Mouse (Mus musculus): Measurements from ENCODE around the gene Soga1. TPM values are rescaled to one million over a fixed set of nuclear protein-coding genes. Genes with fewer than 3 reads are reported as not detected.

Gene Soga1
- 9.8 and 11.5 TPM in 2 replicates for polyA plus RNA-seq (2011; ENCODE audit: insufficient read depth, insufficient read length, low read depth, missing spikeins)

GRCm38 (mm10) chr2:157078793-157079700 is at the start of gene Soga1:
Gene Soga1, minus strand, starts transcription at chr2:157079254.
- H3K4me1 ChIP-seq (ENCODE audit: control insufficient read depth, insufficient read depth, low read length) = no peaks in the 10 kb centered on the region
- TF ChIP-seq CTCF (IDR thresholded peaks at IDR 0.05; ENCODE audit: low read depth, low read length) (peak; percentile 26), POLR2A (IDR thresholded peaks at IDR 0.05; ENCODE audit: insufficient read depth, low read length) (no peak)
- H3K27ac ChIP-seq (ENCODE audit: insufficient read depth, low read length) = no peak within 1 kb of the TSS

DNA sequence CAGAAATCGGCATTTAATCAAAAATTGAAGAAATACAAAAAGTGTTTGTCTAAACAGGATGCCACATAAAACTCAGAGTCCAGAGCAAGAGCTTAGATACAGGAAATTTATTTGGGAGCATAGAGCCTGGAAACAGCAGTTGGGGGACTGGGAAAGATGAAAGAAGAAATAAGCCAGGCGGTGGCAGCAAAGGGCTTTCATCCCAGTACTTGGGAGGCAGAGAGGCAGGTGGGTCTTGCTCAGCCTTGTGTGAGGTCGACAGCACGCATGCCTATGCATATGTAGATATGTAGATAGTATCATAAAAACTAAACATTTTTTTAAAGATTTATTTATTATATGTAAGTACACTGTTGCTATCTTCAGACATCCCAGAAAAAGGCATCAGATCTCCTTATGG is 49.0 kb upstream of the Soga1 start:
- Histone ChIP-seq H3K27ac (ENCODE audit: insufficient read depth, low read length) (no peak overlapping the region), H3K9me3 (replicated peaks; ENCODE audit: control insufficient read depth, insufficient read depth, low read length, poor library complexity, severe bottlenecking) (no peaks in the 10 kb centered on the region), H3K27me3 (ENCODE audit: control insufficient read depth, insufficient read depth, low read length, poor library complexity, severe bottlenecking) (no peaks in the 10 kb centered on the region), H3K9ac (ENCODE audit: low read depth, poor library complexity, severe bottlenecking) (no peak overlapping the region), H3K36me3 (ENCODE audit: control insufficient read depth, insufficient read depth, low read length, poor library complexity, severe bottlenecking) (no peaks in the 10 kb centered on the region), H3K4me3 (ENCODE audit: low read depth, low read length) (no peak overlapping the region), H3K4me1 (ENCODE audit: control insufficient read depth, insufficient read depth, low read length) (no peaks in the 10 kb centered on the region)
- TF ChIP-seq EP300 (IDR thresholded peaks at IDR 0.05; ENCODE audit: insufficient read depth, low read depth, low read length) (no peak), CTCF (IDR thresholded peaks at IDR 0.05; ENCODE audit: low read depth, low read length) (peak; percentile 40), POLR2A (IDR thresholded peaks at IDR 0.05; ENCODE audit: insufficient read depth, low read length) (no peak)

More at GRCm38 (mm10) chr2:157078793-157079700, at the start of gene Soga1:
- H3K9me3 ChIP-seq (replicated peaks; ENCODE audit: control insufficient read depth, insufficient read depth, low read length, poor library complexity, severe bottlenecking) = no peaks in the 10 kb centered on the region
- no peaks in the 10 kb centered on the region for H3K36me3 ChIP-seq (ENCODE audit: control insufficient read depth, insufficient read depth, low read length, poor library complexity, severe bottlenecking)
- peak within 1 kb of the TSS; percentile 88 for H3K4me3 ChIP-seq (ENCODE audit: low read depth, low read length)
- peak within 1 kb of the TSS; percentile 85 for H3K9ac ChIP-seq (ENCODE audit: low read depth, poor library complexity, severe bottlenecking)
- H3K27me3 ChIP-seq (ENCODE audit: control insufficient read depth, insufficient read depth, low read length, poor library complexity, severe bottlenecking) = peaks cover 5% of the 10 kb centered on the region; the same call in 1 of the 2 replicates

- Histone ChIP-seq H3K36me3 (ENCODE audit: control insufficient read depth, insufficient read depth, low read length, poor library complexity, severe bottlenecking) (no peaks in the 10 kb centered on the region), H3K4me1 (ENCODE audit: control insufficient read depth, insufficient read depth, low read length) (no peaks in the 10 kb centered on the region), H3K9ac (ENCODE audit: low read depth, poor library complexity, severe bottlenecking) (no peak overlapping the region), H3K27me3 (ENCODE audit: control insufficient read depth, insufficient read depth, low read length, poor library complexity, severe bottlenecking) (no peaks in the 10 kb centered on the region), H3K4me3 (ENCODE audit: low read depth, low read length) (no peak overlapping the region), H3K9me3 (replicated peaks; ENCODE audit: control insufficient read depth, insufficient read depth, low read length, poor library complexity, severe bottlenecking) (no peaks in the 10 kb centered on the region), H3K27ac (ENCODE audit: insufficient read depth, low read length) (no peak overlapping the region)
- TF ChIP-seq POLR2A (IDR thresholded peaks at IDR 0.05; ENCODE audit: insufficient read depth, low read length) = no peak
- no peak for TF ChIP-seq EP300 (IDR thresholded peaks at IDR 0.05; ENCODE audit: insufficient read depth, low read depth, low read length)
- TF ChIP-seq CTCF (IDR thresholded peaks at IDR 0.05; ENCODE audit: low read depth, low read length) = no peak
Observed at GRCm38 (mm10) chr2:157127370-157127769, 48.3 kb upstream of the Soga1 start.

DNA sequence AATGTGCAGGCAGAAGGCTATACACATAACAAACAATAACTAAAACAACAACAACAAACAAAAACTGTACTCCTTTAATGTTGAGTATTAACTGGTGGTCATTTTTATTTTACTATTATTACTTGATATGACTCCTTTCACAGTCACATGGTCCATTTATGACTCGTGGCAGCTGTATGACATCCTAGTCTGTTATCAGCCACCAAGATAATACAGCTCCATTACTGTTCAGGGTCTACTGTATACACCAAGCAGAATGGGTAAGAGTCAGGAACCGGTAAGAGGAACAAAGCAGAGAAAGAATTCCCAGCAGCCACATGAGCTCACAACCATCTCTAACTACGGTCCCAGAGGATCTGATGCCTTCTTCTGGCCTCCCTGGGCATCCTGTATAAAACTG is 46.2 kb upstream of the Soga1 start:
- peaks cover 5% of the 10 kb centered on the region; the same call in 1 of the 2 replicates for H3K36me3 ChIP-seq (ENCODE audit: control insufficient read depth, insufficient read depth, low read length, poor library complexity, severe bottlenecking)
- no peak overlapping the region for H3K9ac ChIP-seq (ENCODE audit: low read depth, poor library complexity, severe bottlenecking)

GRCm38 (mm10) chr2:157121766-157122165 is 42.7 kb upstream of the Soga1 start:
- H3K27ac ChIP-seq (ENCODE audit: insufficient read depth, low read length) = no peak overlapping the region
- H3K9me3 ChIP-seq (replicated peaks; ENCODE audit: control insufficient read depth, insufficient read depth, low read length, poor library complexity, severe bottlenecking) = no peaks in the 10 kb centered on the region
- no peak overlapping the region for H3K4me3 ChIP-seq (ENCODE audit: low read depth, low read length)
- no peak overlapping the region for H3K9ac ChIP-seq (ENCODE audit: low read depth, poor library complexity, severe bottlenecking)
- H3K4me1 ChIP-seq (ENCODE audit: control insufficient read depth, insufficient read depth, low read length) = no peaks in the 10 kb centered on the region
- peaks cover 13% of the 10 kb centered on the region for H3K36me3 ChIP-seq (ENCODE audit: control insufficient read depth, insufficient read depth, low read length, poor library complexity, severe bottlenecking)
- TF ChIP-seq CTCF (IDR thresholded peaks at IDR 0.05; ENCODE audit: low read depth, low read length) (no peak), POLR2A (IDR thresholded peaks at IDR 0.05; ENCODE audit: insufficient read depth, low read length) (no peak), EP300 (IDR thresholded peaks at IDR 0.05; ENCODE audit: insufficient read depth, low read depth, low read length) (no peak)
- no peaks in the 10 kb centered on the region for H3K27me3 ChIP-seq (ENCODE audit: control insufficient read depth, insufficient read depth, low read length, poor library complexity, severe bottlenecking)

More for the DNA sequence above, 46.2 kb upstream of the Soga1 start:
- no peak for TF ChIP-seq EP300 (IDR thresholded peaks at IDR 0.05; ENCODE audit: insufficient read depth, low read depth, low read length)
- no peak for TF ChIP-seq CTCF (IDR thresholded peaks at IDR 0.05; ENCODE audit: low read depth, low read length)
- TF ChIP-seq POLR2A (IDR thresholded peaks at IDR 0.05; ENCODE audit: insufficient read depth, low read length) = no peak
- H3K27ac ChIP-seq (ENCODE audit: insufficient read depth, low read length) = no peak overlapping the region
- H3K4me1 ChIP-seq (ENCODE audit: control insufficient read depth, insufficient read depth, low read length) = no peaks in the 10 kb centered on the region
- no peaks in the 10 kb centered on the region for H3K27me3 ChIP-seq (ENCODE audit: control insufficient read depth, insufficient read depth, low read length, poor library complexity, severe bottlenecking)
- H3K9me3 ChIP-seq (replicated peaks; ENCODE audit: control insufficient read depth, insufficient read depth, low read length, poor library complexity, severe bottlenecking) = no peaks in the 10 kb centered on the region
- H3K4me3 ChIP-seq (ENCODE audit: low read depth, low read length) = no peak overlapping the region

- Histone ChIP-seq H3K9ac (ENCODE audit: low read depth, poor library complexity, severe bottlenecking) (no peak overlapping the region), H3K36me3 (ENCODE audit: control insufficient read depth, insufficient read depth, low read length, poor library complexity, severe bottlenecking) (peaks cover 13% of the 10 kb centered on the region), H3K9me3 (replicated peaks; ENCODE audit: control insufficient read depth, insufficient read depth, low read length, poor library complexity, severe bottlenecking) (no peaks in the 10 kb centered on the region), H3K27ac (ENCODE audit: insufficient read depth, low read length) (no peak overlapping the region), H3K27me3 (ENCODE audit: control insufficient read depth, insufficient read depth, low read length, poor library complexity, severe bottlenecking) (no peaks in the 10 kb centered on the region), H3K4me1 (ENCODE audit: control insufficient read depth, insufficient read depth, low read length) (no peaks in the 10 kb centered on the region), H3K4me3 (ENCODE audit: low read depth, low read length) (no peak overlapping the region)
- no peak for TF ChIP-seq POLR2A (IDR thresholded peaks at IDR 0.05; ENCODE audit: insufficient read depth, low read length)
Observed at GRCm38 (mm10) chr2:157119075-157119474, 40.0 kb upstream of the Soga1 start.
